Mouse (Mus musculus) lung, embryonic 14.5 days (tissue): ENCODE data around the gene Slc30a2. TPM values are rescaled to one million over a fixed set of nuclear protein-coding genes. Genes with fewer than 3 reads are reported as not detected.

Source experiments
- ATAC-seq: fragments of 200-750 bp; cut with Nextera tagmentation; 2 replicates; pipeline ENCODE4 v1.8.0; 2017; ENCODE audit warnings: mild to moderate bottlenecking, moderate TSS enrichment, moderate library complexity; ENCODE audit not compliant: insufficient read depth
- DNase-seq: peaks from one replicate; pipeline ENCODE4 v3.0.0-alpha.2; 2015
- H3K27ac ChIP-seq: fragments of 300-500 bp; sonication (generic); 2 replicates; pipeline ENCODE4 v1.5.1; 2014; ENCODE audit warnings: low read depth, mild to moderate bottlenecking, moderate library complexity
- H3K27me3 ChIP-seq: fragments of 300-500 bp; sonication (generic); 2 replicates; pipeline ENCODE4 v1.6.1; 2014; ENCODE audit warnings: low read length, control low read depth; ENCODE audit not compliant: insufficient read depth
- H3K36me3 ChIP-seq: fragments of 300-500 bp; sonication (generic); 2 replicates; pipeline ENCODE4 v1.6.1; 2014; ENCODE audit warnings: control low read depth; ENCODE audit not compliant: insufficient read depth
- H3K4me1 ChIP-seq: fragments of 300-500 bp; sonication (generic); 2 replicates; pipeline ENCODE4 v1.6.1; 2014; ENCODE audit warnings: antibody characterized with exemption, control low read depth; ENCODE audit not compliant: insufficient read depth
- H3K4me2 ChIP-seq: fragments of 300-500 bp; sonication (generic); 2 replicates; pipeline ENCODE4 v1.6.1; 2014; ENCODE audit warnings: mild to moderate bottlenecking
- H3K4me3 ChIP-seq: fragments of 300-500 bp; sonication (generic); 2 replicates; pipeline ENCODE4 v1.5.1; 2014; ENCODE audit warnings: low read depth, low read length
- H3K9ac ChIP-seq: fragments of 300-500 bp; sonication (generic); 2 replicates; pipeline ENCODE4 v1.6.1; 2014
- H3K9me3 ChIP-seq: fragments of 300-500 bp; sonication (generic); 2 replicates; pipeline ENCODE4 v1.6.1; 2016; ENCODE audit warnings: low read depth, low read length, control low read depth
- CTCF ChIP-seq: IDR thresholded peaks from 2 replicates; pipeline ENCODE4 v1.5.1; 2016; ENCODE audit warnings: antibody characterized with exemption, low read depth
- WGBS: fragments of 180-500 bp; shearing (Covaris S2); extraction: QIAGEN DNeasy Blood & Tissue Kit; methylation state at CpG from one replicate; pipeline ENCODE4 v1.1.7; 2014; 5-methylcytosine and 5-hydroxymethylcytosine counted together
- polyA plus RNA-seq: library from polyadenylated mRNA; unstranded; fragments of >200 nt; fragmentation: Nextera tagmentation; extraction: Ambion mirVana; gene quantifications from 2 replicates; pipeline ENCODE4 v1.2.1, GENCODE M21; 2014

Slc30a2 gene
- polyA plus RNA-seq, 1 experiment from 2014 or later: 0.05 TPM

DNA sequence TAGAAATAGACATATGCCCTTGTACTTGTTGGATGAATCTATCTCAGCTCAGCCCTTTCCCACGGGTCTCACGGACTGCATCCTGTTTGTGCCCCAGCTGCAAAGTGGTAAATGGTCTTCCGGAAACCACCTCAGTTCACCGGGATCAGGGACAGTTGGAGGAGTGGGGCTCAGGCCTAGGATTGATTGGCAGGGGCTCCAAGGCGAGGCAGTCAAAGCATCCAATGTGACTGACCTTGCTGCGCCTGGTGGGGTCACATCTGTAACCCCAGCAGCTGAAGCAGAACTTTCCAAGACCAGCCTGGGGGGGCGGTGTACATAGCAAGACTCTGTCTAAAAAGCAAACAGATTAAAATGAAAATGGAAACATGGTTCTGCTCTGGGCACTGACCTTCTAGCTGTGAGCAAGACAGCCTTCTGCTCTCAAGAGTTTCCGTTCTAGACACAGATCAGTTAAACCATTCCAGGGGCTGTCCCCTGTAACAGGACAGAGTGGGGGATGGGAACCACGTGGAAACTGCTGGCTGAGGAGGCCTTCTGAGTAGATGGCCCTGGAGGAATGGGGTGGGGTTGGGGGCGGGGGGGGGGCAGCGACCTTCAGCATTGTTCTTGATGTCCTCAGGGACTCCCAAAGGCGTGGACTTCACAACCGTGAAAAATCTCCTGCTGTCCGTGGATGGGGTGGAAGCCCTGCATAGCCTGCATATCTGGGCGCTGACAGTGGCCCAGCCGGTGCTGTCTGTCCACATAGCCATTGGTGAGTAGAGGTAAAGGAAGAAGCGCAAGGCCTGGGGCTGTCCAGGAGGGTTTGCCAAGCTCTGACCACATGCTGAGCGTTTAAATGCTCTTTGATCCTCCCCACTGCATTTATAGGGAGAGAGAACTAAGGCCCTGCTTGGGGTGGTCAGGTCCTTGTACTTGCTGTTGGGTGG lies 8.6 kb downstream of the Slc30a2 start:
- Histone ChIP-seq H3K36me3 (no peaks in the 10 kb centered on the region), H3K27ac (no peak overlapping the region), H3K27me3 (no peaks in the 10 kb centered on the region), H3K9ac (no peak overlapping the region; the same call in 1 of the 2 replicates), H3K4me2 (no peak overlapping the region), H3K9me3 (no peaks in the 10 kb centered on the region), H3K4me3 (no peak overlapping the region), H3K4me1 (no peaks in the 10 kb centered on the region)
- no peak for TF ChIP-seq CTCF
- DNase-seq (peak; percentile 42), ATAC-seq (no peak)
- 42% methylated on average over 18 of the region's 18 CpGs for WGBS

- TF ChIP-seq CTCF: no peak
- H3K4me3 ChIP-seq: no peak overlapping the region
- H3K9me3 ChIP-seq: no peaks in the 10 kb centered on the region
- H3K4me2 ChIP-seq: no peak overlapping the region
- no peak overlapping the region for H3K27ac ChIP-seq
- WGBS: 72% methylated on average over 12 of the region's 12 CpGs
- DNase-seq: no peak
- no peak for ATAC-seq
- H3K27me3 ChIP-seq: no peaks in the 10 kb centered on the region
- no peaks in the 10 kb centered on the region for H3K4me1 ChIP-seq
- no peaks in the 10 kb centered on the region for H3K36me3 ChIP-seq
- H3K9ac ChIP-seq: no peak overlapping the region
These were observed 9.3 kb downstream of the Slc30a2 start for GRCm38 (mm10) chr4:134352261-134352707.

DNA sequence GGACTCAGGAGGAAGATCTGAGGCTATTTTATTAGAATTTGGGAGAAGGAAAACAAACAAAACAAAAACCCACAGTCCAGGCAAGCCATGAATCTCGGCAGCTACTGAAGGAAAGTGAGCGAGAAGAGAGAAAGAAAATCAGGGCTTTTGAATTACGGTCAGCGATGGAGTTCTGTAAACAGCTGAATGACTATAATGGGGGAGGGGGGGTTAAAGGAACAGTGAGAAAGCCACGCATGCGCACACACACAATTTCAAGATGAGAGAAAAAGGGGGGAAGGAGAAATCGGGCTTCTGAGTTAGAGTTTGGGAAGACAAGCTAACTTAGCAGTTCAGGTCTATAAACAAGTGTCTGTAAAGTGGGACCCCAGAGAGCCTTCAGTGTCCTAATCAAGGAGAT lies 9.9 kb downstream of the Slc30a2 start:
- no peaks in the 10 kb centered on the region for H3K27me3 ChIP-seq
- H3K9ac ChIP-seq: no peak overlapping the region
- ATAC-seq: no peak
- DNase-seq: no peak
- no peak overlapping the region for H3K4me3 ChIP-seq
- 56% methylated on average over 7 of the region's 7 CpGs for WGBS
- no peaks in the 10 kb centered on the region for H3K4me1 ChIP-seq
- no peaks in the 10 kb centered on the region for H3K36me3 ChIP-seq
- H3K9me3 ChIP-seq: no peaks in the 10 kb centered on the region
- TF ChIP-seq CTCF: no peak
- H3K27ac ChIP-seq: no peak overlapping the region
- H3K4me2 ChIP-seq: no peak overlapping the region

- DNase-seq: no peak
- H3K4me1 ChIP-seq: no peaks in the 10 kb centered on the region
- H3K4me2 ChIP-seq: no peak overlapping the region
- TF ChIP-seq CTCF: no peak
- H3K27me3 ChIP-seq: no peaks in the 10 kb centered on the region
- no peak for ATAC-seq
- no peaks in the 10 kb centered on the region for H3K36me3 ChIP-seq
- H3K27ac ChIP-seq: no peak overlapping the region
- WGBS: 59% methylated on average over 5 of the region's 5 CpGs
- H3K4me3 ChIP-seq: no peak overlapping the region
- no peaks in the 10 kb centered on the region for H3K9me3 ChIP-seq
- H3K9ac ChIP-seq: no peak overlapping the region
These were observed 10.8 kb downstream of the Slc30a2 start for GRCm38 (mm10) chr4:134353527-134354409.

- TF ChIP-seq CTCF: no peak
- Histone ChIP-seq H3K9ac (no peak overlapping the region), H3K4me2 (0 out of 2 replicates have a peak overlapping the region, but pooled peaks have one; percentile 10), H3K36me3 (no peaks in the 10 kb centered on the region), H3K4me1 (no peaks in the 10 kb centered on the region), H3K9me3 (no peaks in the 10 kb centered on the region), H3K4me3 (no peak overlapping the region), H3K27ac (peak overlapping the region; percentile 16; the same call in 1 of the 2 replicates), H3K27me3 (no peaks in the 10 kb centered on the region)
- WGBS: 31% methylated on average over 16 of the region's 16 CpGs
- DNase-seq (peak; percentile 17), ATAC-seq (no peak)
These were observed 13.0 kb downstream of the Slc30a2 start for GRCm38 (mm10) chr4:134355841-134356452.

DNA sequence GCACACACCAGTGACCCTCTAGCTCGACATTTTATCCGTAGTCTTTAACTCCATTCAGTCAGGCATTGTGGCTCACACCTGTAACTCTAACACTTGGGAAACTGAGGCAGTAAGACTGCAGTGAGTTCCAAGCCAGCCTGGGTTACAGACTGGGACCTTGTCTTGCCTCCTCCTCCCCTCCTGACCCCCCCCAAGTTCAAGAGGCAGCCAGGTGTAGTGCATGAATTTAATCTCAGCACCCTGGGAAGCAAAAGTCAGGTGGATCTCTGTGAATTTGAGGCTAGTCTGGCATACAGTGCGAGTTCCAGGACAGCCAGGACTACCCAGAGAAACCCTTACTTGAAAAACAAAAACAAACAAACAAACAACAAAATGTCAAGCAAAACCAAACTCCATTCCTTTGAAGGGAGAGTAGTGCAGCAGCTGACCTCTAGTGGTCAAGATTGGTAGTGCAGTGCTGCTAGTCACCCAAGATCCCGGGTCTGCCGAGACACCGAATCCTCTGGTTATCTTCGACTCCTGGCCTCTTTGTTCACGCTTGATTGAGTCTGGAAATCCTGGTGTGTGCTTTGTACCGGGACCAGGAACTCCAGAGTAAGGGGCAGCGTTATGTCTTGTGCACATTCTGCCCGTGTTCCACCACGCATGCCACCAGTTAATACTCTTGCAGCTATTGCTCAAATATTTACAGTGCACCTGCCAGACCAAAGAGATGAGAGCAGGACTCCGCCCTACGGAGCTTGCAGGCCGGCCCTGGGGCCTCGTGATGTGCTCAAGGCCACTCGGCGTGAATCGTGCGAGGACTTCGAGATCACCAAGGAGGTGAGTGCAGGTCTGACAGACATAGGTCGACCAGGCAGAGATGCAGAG lies 13.8 kb downstream of the Slc30a2 start:
- no peaks in the 10 kb centered on the region for H3K27me3 ChIP-seq
- no peak overlapping the region for H3K9ac ChIP-seq
- TF ChIP-seq CTCF: peak; percentile 98
- ATAC-seq (peak; percentile 47; the same call in 1 of the 2 replicates), DNase-seq (peak; percentile 89)
- no peak overlapping the region for H3K27ac ChIP-seq
- H3K4me3 ChIP-seq: no peak overlapping the region
- WGBS: 15% methylated on average over 22 of the region's 22 CpGs
- peak overlapping the region; percentile 39 for H3K4me2 ChIP-seq
- H3K9me3 ChIP-seq: no peaks in the 10 kb centered on the region
- no peaks in the 10 kb centered on the region for H3K36me3 ChIP-seq
- no peaks in the 10 kb centered on the region for H3K4me1 ChIP-seq
